Mouse (Mus musculus) midbrain, postnatal 0 days (tissue): Measurements from ENCODE around the gene Rgs14. TPM values are rescaled to one million over a fixed set of nuclear protein-coding genes. Genes with fewer than 3 reads are reported as not detected.
A peak's percentile ranks its signal among the peaks of the same experiment; 100 is the strongest.

ENCODE experiments used
- ATAC-seq: fragments of 200-750 bp; cut with Nextera tagmentation; 2 replicates; pipeline ENCODE4 v1.8.0; 2017; ENCODE audit warnings: moderate number of reproducible peaks, mild to moderate bottlenecking, moderate TSS enrichment, moderate library complexity; ENCODE audit not compliant: low FRiP score
- DNase-seq: peaks from one replicate; pipeline ENCODE4 v3.0.0-alpha.2; 2015; ENCODE audit warnings: low spot score
- H3K27ac ChIP-seq: fragments of 300-500 bp; sonication (generic); 2 replicates; pipeline ENCODE4 v1.5.1; 2014; ENCODE audit warnings: low read depth, mild to moderate bottlenecking, low read length, mixed read lengths
- H3K27me3 ChIP-seq: fragments of 300-500 bp; sonication (generic); 2 replicates; pipeline ENCODE4 v1.6.1; 2014; ENCODE audit warnings: low read length, control low read depth, mixed read lengths; ENCODE audit not compliant: insufficient read depth
- H3K36me3 ChIP-seq: fragments of 300-500 bp; sonication (generic); 2 replicates; pipeline ENCODE4 v1.6.1; 2014; ENCODE audit warnings: low read length, control low read depth, mixed read lengths; ENCODE audit not compliant: insufficient read depth
- H3K4me1 ChIP-seq: fragments of 300-500 bp; sonication (generic); 2 replicates; pipeline ENCODE4 v1.6.1; 2014; ENCODE audit warnings: mild to moderate bottlenecking, control low read depth, antibody characterized with exemption, low read length, mixed read lengths; ENCODE audit not compliant: insufficient read depth
- H3K4me2 ChIP-seq: fragments of 300-500 bp; sonication (generic); 2 replicates; pipeline ENCODE4 v1.6.1; 2014; ENCODE audit warnings: low read depth, mild to moderate bottlenecking, low read length, mixed read lengths; ENCODE audit not compliant: poor library complexity, severe bottlenecking
- H3K4me3 ChIP-seq: fragments of 300-500 bp; sonication (generic); 2 replicates; pipeline ENCODE4 v1.5.1; 2014; ENCODE audit warnings: low read depth, mild to moderate bottlenecking, low read length, moderate library complexity
- H3K9ac ChIP-seq: fragments of 300-500 bp; sonication (generic); replicated peaks from 2 replicates; pipeline ENCODE4 v1.6.1; 2014; ENCODE audit warnings: mild to moderate bottlenecking, low read length, moderate library complexity, mixed read lengths; ENCODE audit not compliant: poor library complexity, severe bottlenecking
- H3K9me3 ChIP-seq: fragments of 300-500 bp; sonication (generic); 2 replicates; pipeline ENCODE4 v1.6.1; 2016; ENCODE audit warnings: low read length, control low read depth
- CTCF ChIP-seq: IDR thresholded peaks from 2 replicates; pipeline ENCODE4 v1.5.1; 2016; ENCODE audit warnings: antibody characterized with exemption, mild to moderate bottlenecking
- WGBS: fragments of 180-500 bp; shearing (Covaris S2); extraction: QIAGEN DNeasy Blood & Tissue Kit; methylation state at CpG from one replicate; pipeline ENCODE4 v1.1.7; 2014; 5-methylcytosine and 5-hydroxymethylcytosine counted together
- polyA plus RNA-seq: library from polyadenylated mRNA; unstranded; fragments of >200 nt; fragmentation: Nextera tagmentation; extraction: Ambion mirVana; gene quantifications from 2 replicates; pipeline ENCODE4 v1.2.1, GENCODE M21; 2015
- total RNA-seq: library from RNA; depleted of rRNA; stranded (reverse); fragments of >200 nt; gene quantifications from 2 replicates; pipeline ENCODE4 v1.2.3, GENCODE M21; 2014

Rgs14 gene
- total and polyA plus RNA-seq, 2 experiments from 2014 or later: 0.44 to 1.5 TPM

GRCm38 (mm10) chr13:55374206-55374924 lies 4.8 kb downstream of the Rgs14 start:
- Histone ChIP-seq H3K4me3 (no peak overlapping the region), H3K27ac (no peak overlapping the region), H3K9ac (no peak overlapping the region), H3K27me3 (peaks cover 25% of the 10 kb centered on the region), H3K4me2 (no peak overlapping the region), H3K9me3 (no peaks in the 10 kb centered on the region), H3K36me3 (no peaks in the 10 kb centered on the region), H3K4me1 (no peaks in the 10 kb centered on the region)
- no peak for DNase-seq
- WGBS: 72% methylated on average over 6 of the region's 6 CpGs
- TF ChIP-seq CTCF: no peak
- ATAC-seq: no peak

GRCm38 (mm10) chr13:55375877-55376276 lies 6.3 kb downstream of the Rgs14 start:
- no peak for TF ChIP-seq CTCF
- H3K4me1 ChIP-seq: no peaks in the 10 kb centered on the region
- H3K9me3 ChIP-seq: no peaks in the 10 kb centered on the region
- 70% methylated on average over 2 of the region's 2 CpGs for WGBS
- H3K4me3 ChIP-seq: no peak overlapping the region
- H3K27me3 ChIP-seq: peaks cover 38% of the 10 kb centered on the region
- ATAC-seq (no peak), DNase-seq (peak; percentile 44)
- no peak overlapping the region for H3K4me2 ChIP-seq
- no peak overlapping the region for H3K9ac ChIP-seq
- H3K36me3 ChIP-seq: no peaks in the 10 kb centered on the region
- no peak overlapping the region for H3K27ac ChIP-seq

- Histone ChIP-seq H3K9me3 (no peaks in the 10 kb centered on the region), H3K4me2 (no peak overlapping the region), H3K4me1 (no peaks in the 10 kb centered on the region), H3K4me3 (no peak overlapping the region), H3K9ac (0 out of 2 replicates have a peak overlapping the region, but pooled peaks have one; percentile 1), H3K27ac (no peak overlapping the region), H3K36me3 (no peaks in the 10 kb centered on the region), H3K27me3 (peaks cover 38% of the 10 kb centered on the region)
- no peak; the same call in 1 of the 2 replicates for TF ChIP-seq CTCF
- DNase-seq: no peak
- no peak for ATAC-seq
- WGBS: 7% methylated on average over 31 of the region's 32 CpGs
Observed at GRCm38 (mm10) chr13:55378907-55379580, 9.5 kb downstream of the Rgs14 start.

- TF ChIP-seq CTCF: no peak
- peaks cover 33% of the 10 kb centered on the region for H3K27me3 ChIP-seq
- no peak for DNase-seq
- no peak overlapping the region for H3K27ac ChIP-seq
- WGBS: 86% methylated on average over 3 of the region's 4 CpGs
- no peak overlapping the region for H3K4me2 ChIP-seq
- H3K4me1 ChIP-seq: no peaks in the 10 kb centered on the region
- ATAC-seq: no peak
- H3K36me3 ChIP-seq: no peaks in the 10 kb centered on the region
- no peak overlapping the region for H3K9ac ChIP-seq
- no peaks in the 10 kb centered on the region for H3K9me3 ChIP-seq
- H3K4me3 ChIP-seq: no peak overlapping the region
Observed at GRCm38 (mm10) chr13:55381790-55382189, 12.3 kb downstream of the Rgs14 start.

- WGBS: 85% methylated on average over 3 of the region's 3 CpGs
Observed at GRCm38 (mm10) chr13:55390644-55391043, 21.1 kb downstream of the Rgs14 start.

GRCm38 (mm10) chr13:55391626-55392029 lies 22.1 kb downstream of the Rgs14 start:
- no peaks in the 10 kb centered on the region for H3K4me1 ChIP-seq
- TF ChIP-seq CTCF: no peak
- no peak for ATAC-seq
- DNase-seq: no peak
- WGBS: 95% methylated on average over 1 of the region's 1 CpGs
- no peak overlapping the region for H3K4me2 ChIP-seq
- no peak overlapping the region for H3K27ac ChIP-seq
- no peaks in the 10 kb centered on the region for H3K9me3 ChIP-seq
- no peak overlapping the region for H3K9ac ChIP-seq
- H3K4me3 ChIP-seq: no peak overlapping the region
- H3K36me3 ChIP-seq: no peaks in the 10 kb centered on the region
- no peaks in the 10 kb centered on the region for H3K27me3 ChIP-seq

More at GRCm38 (mm10) chr13:55390644-55391043, 21.1 kb downstream of the Rgs14 start:
- Histone ChIP-seq H3K9ac (no peak overlapping the region), H3K27me3 (no peaks in the 10 kb centered on the region), H3K4me1 (no peaks in the 10 kb centered on the region), H3K36me3 (no peaks in the 10 kb centered on the region), H3K4me2 (no peak overlapping the region), H3K4me3 (no peak overlapping the region), H3K9me3 (no peaks in the 10 kb centered on the region), H3K27ac (no peak overlapping the region)
- no peak for DNase-seq
- no peak for ATAC-seq
- TF ChIP-seq CTCF: no peak
